Mouse (Mus musculus): ENCODE results near the gene Pten.
A peak's percentile ranks its signal among the peaks of the same experiment; 100 is the strongest.
"Not testable (repeated sequence)": the region's sequence is repeated elsewhere in the genome, so short reads cannot be mapped to it uniquely, and the experiment has no call there.

Pten gene

DNA sequence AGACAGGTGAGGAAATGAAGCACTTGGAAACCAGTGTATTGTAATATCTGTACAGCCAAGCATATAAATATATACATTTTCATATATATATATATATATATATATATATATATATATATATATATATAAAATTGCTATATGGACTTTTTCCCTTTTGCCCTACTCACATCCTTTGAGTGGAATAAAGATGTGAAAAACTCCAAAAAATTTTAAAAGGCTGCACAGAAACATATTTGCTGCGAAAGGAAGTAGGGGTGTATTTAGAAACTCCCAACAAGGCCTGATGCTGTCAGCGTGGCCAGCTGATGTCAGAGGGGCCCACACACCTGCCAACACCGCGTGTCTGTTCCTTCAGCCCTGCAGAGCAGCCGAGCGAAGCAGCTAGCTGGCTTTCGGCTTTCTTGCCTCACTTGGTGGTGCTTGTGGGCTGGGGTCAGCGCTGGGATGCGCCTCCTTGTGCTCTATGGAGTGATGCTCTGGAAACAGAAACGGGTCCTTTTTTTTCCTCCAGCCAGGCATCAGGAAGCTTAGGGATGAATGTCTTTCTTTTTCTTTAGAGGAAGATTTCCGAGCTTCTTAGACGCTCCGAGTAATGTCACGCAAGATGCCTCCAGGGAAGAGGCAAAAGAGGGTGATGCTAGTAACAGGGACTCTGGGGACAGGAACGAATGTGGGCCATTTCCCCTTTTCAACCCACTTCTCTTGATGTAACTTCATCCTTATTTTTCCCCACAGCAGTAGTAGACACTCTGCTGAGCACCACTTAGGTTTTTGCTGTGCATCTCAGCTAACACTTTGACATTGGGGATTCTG lies 2.9 kb upstream of the Pten start:
- DNase-seq (ENCODE audit: low read depth): no peak

DNA sequence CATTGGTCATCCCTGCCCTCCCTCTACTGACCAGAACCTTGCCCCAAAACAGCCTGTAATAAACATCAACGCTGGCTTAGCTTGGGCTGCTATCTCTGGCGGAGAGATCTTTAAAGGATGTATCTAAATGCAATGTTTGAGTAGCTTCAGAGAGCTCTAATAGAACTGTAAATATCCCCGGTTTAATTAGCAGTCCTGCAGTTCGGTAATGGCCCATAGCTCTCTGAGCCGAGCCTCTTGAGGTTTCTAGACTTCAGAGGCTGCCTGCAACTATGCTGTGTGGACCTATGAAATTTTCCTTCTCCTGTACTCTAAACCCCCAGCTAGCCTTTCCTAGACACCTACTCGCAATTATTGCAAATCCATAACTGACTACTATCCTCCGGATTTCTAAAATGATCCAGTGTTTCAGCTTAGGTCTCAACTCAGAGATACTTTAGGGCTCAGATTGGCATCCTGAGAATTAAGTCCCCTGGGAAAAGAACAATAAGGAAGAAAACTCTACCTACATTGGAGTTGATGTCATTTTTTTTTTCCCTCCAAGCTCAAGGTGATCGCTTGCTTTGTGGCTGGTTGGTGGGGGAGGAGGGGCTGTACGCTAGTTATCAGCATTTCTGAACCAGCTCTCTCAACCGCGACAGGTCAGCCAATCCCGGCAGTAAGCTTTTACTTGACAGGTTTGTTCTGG lies 2.0 kb upstream of the Pten start:
- DNase-seq (ENCODE audit: low read depth): no peak

DNA sequence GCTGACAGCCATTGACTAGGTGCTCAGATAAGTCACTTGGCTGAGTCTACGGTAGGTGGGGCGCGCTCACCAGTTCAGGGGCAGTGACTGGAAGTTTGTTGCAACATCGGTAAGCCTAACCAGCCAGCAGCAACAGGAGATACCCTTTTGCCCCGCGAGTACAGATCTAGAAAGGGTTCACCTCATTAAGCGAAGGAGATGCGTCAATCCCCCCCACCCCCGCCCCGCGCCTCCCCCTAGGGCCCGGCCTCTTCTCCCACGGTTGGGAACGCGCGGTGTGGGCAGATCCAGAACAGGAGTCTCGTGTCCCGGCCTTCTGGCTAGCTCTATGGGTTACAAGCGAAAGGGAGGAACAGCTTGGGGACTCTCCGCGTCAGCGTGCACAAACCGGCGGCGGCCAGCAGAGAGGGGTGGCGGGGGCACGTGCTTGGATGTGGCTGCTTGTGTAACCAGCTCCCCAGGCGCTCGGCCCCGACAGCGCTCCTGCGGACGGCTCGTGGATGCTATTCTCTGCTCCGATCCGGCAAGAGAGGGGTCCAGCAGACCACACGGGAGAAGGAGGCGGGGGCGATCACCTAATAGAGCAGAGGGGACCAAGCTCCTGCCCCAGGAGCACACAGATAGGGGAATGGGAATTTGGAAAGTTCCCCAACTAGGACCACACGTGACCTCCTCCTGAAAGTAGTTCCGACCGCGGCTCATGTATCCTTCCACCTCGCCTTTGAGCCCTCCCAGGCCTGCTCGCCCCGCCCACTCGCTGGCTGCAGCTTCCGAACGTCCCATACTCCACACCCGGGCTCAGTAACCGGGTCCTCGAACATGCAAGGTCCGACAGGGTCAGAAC lies 1.3 kb upstream of the Pten start:
- DNase-seq (ENCODE audit: low read depth): peak; percentile 89

DNA sequence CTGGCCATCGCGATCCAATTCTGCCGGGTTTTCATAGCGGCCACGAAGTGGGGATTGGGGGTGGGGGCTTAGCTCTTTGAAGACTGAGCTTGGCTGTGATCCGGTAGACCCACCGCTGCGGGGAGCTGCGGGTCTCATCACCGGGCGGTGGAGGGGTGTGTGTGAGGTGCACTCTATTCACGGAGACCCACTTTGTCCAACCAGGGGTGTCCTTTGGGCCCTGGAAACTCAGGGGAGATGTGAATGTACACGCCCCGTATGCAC lies 729 bp upstream of the Pten start:
- no peak for DNase-seq (ENCODE audit: low read depth)

DNA sequence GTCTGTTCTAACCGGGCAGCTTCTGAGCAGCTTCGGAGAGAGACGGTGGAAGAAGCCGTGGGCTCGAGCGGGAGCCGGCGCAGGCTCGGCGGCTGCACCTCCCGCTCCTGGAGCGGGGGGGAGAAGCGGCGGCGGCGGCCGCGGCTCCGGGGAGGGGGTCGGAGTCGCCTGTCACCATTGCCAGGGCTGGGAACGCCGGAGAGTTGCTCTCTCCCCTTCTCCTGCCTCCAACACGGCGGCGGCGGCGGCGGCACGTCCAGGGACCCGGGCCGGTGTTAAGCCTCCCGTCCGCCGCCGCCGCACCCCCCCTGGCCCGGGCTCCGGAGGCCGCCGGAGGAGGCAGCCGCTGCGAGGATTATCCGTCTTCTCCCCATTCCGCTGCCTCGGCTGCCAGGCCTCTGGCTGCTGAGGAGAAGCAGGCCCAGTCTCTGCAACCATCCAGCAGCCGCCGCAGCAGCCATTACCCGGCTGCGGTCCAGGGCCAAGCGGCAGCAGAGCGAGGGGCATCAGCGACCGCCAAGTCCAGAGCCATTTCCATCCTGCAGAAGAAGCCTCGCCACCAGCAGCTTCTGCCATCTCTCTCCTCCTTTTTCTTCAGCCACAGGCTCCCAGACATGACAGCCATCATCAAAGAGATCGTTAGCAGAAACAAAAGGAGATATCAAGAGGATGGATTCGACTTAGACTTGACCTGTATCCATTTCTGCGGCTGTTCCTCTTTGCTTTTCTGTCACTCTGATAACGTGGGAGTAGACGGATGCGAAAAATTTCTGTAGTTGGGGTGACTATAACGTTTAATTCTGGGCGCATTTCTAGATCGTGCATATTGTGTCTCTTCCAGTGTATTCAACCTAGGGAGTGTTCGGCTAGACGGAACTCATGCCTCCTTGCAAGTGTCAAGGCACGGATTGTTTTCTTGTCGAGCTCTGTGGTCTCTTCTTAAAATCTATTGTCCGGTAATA lies 815 bp downstream of the Pten start:
- no peak for DNase-seq (ENCODE audit: low read depth)

DNA sequence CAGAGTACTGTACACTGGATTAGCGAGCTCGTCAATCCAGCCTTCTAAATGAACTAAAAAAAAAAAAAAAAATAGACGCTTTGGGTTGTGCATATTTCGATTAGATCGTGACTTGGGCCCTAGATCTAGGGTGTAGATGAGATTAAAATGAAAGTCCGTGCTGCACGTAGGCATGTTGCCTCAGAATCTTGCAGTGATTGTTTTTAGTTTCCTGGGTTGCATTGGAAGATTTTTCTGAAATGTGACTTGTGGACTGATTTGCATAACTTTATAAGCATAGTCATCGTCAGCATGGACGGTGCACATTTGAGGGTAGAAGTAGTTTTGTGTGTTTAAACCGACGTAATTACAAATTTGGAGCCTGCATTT lies 1.5 kb downstream of the Pten start:
- DNase-seq (ENCODE audit: low read depth): no peak

DNA sequence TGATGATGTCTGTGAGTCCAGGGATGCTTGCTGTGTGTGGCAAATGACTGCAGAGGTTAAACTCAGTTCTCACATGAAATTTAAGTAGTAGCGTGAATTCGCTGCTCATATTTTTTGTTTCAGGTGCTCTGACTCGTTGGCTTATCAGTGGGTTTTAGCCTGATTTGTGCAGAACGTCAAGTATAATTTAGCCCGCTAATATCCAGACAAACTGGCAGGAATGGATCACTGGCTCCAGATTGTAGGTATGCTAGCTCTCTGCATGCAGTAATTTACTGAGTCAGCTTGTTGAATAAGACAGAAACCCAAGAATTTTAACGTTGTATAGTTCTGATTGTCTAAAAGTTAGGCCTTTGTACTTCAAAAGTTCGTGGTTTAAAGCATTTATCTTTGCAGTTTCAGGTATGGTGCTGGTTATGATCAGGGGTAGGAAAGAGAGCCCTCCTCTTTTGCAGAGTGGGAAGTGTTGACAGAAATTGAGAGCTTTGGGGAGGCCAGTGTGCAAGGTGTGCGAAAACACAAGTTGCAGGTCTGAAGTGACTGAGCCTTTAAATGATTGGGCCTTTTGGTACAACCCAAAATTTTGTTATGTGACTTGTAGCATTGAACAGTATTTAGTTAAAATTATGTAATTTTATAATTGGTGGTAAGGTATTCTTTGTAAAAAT lies 2.2 kb downstream of the Pten start:
- no peak for DNase-seq (ENCODE audit: low read depth)

DNA sequence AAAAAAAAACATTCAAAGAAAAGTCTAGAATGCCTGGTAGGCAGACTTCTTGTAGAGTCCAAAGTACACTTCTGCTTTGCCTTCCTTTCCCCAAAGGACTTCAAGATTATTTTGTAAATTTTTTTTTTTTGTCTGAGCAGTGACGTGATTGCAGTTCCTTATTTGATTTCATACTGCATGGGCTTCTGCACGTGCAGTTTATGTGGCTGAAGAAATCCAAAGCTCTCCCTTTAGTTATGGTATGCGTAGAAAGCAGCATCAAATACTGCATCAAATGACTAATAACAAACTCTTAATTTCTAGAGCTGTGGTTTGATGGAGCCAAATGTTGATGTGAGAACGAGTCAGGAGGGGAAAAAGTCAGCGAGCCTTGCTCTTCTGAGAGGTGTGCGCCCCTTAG lies 3.2 kb downstream of the Pten start:
- DNase-seq (ENCODE audit: low read depth): no peak

DNA sequence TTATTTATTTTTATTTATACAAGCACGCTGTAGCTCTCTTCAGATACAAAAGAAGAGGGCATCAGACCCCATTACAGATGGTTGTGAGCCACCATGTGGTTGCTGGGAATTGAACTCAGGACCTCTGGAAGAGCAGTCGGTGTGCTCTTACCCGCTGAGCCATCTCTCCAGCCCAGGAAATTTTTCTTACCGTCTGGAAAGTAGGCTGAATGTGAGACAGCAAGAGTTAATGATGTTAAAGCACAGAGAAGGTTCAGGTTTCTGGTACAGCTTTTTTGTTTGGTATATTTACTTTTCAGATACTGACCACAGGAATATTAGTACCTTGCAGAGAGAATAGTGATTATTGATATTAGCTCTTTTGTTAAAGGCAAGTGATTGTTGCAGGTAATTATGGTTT lies 3.9 kb downstream of the Pten start:
- no peak for DNase-seq (ENCODE audit: low read depth)

DNA sequence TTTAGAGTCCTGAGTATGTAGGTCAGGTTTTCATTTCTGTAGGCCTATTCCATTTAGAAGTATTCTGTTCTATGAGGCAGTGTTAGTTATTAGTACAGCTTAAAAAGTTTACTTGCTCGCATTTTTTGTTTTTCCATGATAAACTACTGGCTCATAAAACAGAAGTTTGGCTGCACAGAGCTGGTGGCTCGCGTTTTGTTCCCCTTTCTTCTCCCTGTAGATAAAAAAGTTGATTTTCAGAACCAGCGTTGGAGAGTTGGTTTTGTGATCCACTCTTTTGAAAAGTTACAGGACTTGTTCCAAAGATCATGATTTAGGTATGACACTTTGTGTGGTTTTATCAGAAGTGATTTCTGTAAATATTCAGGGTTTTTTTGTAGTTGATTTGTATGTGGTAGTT lies 5.2 kb downstream of the Pten start:
- no peak for DNase-seq (ENCODE audit: low read depth)

DNA sequence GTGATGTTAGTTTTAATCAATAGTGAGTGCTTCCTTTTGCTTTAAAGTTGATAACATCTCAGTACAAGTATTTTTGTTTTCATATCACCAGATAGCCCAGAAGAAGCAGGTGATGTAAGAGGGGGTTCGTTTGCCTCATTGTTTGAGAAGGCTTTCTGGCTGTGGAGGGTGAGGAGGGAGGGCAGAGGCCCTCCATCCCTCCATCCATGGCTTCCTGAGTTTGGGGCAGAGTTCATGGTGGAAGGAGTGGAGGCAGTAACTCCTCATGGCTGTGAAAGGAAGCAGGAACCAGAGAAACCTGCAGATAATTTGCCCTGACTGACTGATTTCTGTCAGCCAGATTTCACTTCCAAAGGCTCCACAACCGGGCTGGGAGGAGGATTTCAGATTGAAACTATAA lies 21.1 kb downstream of the Pten start:
- no peak for DNase-seq (ENCODE audit: low read depth)

DNA sequence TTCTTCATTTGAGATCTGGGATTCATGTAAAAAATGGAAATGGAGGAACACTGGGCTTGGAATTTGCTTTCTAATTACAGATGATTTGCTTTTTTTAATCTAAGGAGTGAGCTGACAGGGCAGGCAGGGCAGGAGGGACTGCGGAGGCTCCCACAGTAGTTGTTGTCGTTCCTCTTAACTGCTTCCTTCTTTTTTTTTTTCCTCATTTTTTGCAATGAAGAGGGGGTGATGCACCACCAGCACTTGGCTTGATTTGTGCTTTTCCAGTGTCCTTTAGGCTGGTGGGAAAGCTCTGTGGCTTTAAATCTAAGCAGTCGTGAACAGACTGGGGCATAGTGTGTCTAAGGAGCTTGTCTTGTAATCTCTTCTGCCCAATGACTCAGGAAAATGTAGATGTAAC lies 21.8 kb downstream of the Pten start:
- DNase-seq (ENCODE audit: low read depth): no peak

DNA sequence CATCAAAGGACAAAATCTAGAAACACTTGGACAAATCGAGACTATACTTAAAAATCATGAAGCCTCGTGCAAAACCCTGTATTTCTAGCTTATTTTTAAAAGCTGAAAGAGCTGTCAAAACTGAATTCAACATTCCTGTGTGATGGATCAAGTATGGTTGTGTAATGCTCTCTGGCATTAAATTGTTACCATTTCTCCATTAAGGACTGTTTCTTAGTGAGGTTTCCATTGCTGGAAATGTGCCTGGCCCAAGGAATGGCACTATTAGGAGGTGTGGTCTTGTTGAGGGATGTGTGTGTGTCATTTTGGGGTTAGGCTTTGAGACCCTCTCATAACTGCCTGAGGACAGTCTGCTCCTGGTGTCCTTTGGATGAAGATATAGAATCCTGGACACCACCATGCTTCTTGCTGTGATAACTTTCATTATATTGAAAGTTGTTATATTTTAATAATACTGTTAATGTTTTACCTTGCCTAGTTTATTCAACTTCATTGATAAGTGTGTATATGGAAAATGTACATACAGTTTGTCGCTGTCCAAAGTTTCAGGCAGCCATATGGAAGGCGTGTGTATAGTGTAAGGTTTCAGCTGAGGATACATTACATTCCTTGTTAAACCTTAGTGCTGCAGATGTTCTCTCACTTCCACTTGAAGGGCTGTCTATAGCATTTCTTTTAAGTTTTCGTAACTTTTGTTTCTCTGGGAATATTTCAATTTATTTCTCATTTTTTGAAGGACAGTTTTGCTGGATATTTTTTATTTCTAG lies 24.2 kb downstream of the Pten start:
- no peak for DNase-seq (ENCODE audit: low read depth)

DNA sequence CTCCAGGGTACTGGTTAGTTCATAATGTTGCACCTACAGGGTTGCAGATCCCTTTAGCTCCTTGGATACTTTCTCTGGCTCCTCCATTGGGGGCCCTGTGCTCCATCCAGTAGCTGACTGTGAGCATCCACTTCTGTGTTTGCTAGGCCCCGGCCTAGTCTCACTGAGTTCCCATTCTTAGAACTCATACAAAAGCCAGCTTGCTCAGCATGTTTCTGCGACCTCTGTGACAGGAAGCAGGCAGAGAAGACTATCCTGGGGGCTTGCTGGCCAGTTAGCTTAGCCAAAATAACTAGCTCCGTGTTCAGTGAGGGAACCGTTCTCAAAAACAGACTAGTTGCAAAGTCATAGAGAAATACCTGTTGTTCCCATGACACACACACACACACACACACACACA lies 30.1 kb downstream of the Pten start:
- not testable (repeated sequence) for DNase-seq (ENCODE audit: low read depth)

DNA sequence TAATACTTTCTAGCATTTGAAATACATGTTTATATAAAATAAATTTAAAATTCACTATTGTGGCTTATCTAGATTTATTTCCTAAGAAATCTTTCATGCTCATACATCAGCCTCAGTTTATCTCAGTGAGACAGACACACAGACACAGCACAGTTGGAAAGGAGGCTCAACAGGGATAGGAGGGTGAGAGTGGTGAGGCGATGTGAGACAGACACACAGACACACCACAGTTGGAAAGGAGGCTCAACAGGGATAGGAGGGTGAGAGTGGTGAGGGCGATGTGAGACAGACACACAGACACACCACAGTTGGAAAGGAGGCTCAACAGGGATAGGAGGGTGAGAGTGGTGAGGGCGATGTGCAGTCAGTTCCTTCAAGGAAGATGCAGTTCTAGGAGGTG lies 30.7 kb downstream of the Pten start:
- not testable (repeated sequence) for DNase-seq (ENCODE audit: low read depth)

DNA sequence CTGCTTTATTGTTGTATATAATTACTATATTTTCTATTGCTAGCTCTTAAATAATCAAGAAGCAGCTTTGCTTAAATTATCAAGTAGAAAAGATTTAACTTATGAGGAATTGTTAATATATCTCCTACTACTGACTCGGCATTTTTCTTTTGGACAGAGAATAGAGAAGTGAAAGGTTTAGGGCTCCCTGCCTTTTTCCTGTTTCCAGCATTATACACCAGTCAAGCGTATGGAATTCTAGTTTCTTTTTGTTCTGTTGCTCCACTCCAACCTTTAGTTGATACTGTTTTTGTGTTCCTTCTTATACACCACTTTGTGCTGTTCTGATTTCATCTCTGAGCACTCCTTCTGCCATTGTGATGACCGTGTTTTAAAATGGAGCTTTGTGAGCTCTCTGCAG lies 32.2 kb downstream of the Pten start:
- no peak for DNase-seq (ENCODE audit: low read depth)

DNA sequence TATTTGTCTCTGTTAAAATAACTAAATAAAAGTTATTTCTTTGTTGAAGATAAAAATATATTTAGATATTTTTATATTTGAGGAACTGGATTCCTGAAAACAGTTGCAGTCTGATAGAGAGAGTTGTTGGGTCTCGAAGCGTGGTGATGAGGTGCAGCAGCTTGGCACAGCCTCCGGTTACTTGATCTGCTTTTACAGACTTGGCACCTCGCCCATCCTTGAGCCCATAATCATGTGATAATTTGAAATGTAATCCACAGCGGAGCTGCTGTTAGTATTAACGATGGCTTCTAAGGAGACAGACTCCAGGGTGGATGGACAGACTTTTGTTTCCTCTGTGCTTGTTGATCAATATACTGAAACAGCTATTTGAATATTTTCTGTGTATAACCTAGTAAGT lies 35.3 kb downstream of the Pten start:
- peak; percentile 49 for DNase-seq (ENCODE audit: low read depth)

DNA sequence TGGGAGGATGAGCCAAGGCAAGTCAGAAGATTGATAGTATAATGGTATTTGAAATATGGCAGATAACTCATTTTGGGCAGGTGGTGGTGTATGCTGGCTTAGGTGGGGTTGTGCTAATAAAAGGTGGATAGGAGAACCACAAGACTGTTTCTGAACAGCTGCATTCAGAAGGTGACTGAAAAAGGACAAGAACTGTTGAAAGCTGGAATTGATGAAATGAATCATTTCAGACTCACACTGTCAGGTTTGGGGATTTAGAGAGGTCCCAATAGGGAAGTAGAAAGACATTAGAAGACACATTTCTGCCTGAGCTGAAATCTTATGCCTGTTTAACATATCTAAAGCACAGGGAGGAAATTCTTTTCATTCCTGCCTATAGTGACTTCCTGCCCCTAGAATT lies 36.6 kb downstream of the Pten start:
- no peak for DNase-seq (ENCODE audit: low read depth)

DNA sequence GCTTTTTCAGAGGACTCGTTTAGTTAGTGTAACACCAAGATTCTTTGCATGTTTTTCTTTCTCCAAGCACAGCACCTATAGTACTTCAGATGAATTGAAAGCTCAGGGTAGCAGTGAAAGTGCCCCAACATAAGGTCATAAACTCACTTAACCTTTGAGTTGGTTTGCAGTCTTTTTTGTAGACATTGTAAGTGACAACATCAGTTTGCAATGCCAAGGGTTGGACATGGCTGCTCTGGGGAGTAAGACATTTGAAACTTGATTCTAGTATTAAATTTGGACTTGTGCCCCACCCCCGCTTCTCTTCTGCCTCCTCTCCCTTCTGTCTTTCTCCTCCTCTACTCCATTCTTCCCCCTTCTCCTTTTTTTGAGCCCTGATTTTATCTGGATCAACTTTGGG lies 43.3 kb downstream of the Pten start:
- no peak for DNase-seq (ENCODE audit: low read depth)

DNA sequence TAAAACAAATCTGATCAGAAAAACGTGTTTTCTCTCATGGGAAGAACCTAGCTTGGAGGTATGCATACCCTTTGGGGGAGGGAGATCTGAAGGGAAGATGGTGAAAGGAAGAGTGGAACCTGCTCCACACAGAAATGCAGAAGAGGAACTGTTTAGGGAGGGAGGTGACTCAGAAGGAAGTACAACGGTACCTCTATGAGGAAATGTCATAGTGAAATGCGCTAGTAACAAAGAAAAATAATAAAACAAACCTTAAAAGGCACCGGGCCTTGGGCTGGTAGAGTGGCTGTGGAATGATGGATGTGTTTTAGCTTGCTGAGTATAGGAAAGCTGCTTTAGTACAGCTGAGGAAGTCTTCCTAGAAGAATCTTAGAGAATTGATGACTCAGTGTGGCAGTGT lies 47.4 kb downstream of the Pten start:
- DNase-seq (ENCODE audit: low read depth): no peak

DNA sequence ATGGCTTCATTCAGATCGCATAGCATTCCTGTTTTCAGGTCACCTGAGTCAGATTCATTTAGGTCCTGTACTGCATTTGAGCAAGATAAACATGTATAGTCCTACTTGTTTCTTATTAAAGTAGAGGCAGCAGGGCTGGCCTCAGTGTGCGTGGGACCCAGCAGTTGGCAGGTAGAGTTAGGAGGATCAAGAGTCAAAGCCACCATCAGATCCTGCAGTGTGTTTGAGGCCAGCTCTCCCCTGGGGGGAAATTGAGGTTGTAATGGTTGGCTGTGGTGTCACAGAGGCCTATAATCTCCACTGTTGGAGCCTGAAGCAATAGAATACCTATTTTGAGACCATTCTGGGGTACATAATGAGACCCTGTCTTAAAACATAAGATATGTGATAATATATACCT lies 50.3 kb downstream of the Pten start:
- no peak for DNase-seq (ENCODE audit: low read depth)

All from fibroblast of lung, adult 2 months (primary cell).